Mouse (Mus musculus): ENCODE results near the gene Mical3. TPM values are rescaled to one million over a fixed set of nuclear protein-coding genes. Genes with fewer than 3 reads are reported as not detected.

Gene Mical3
- polyA plus RNA-seq, 1 experiment from 2014 or later = 11.7 TPM

GRCm38 (mm10) chr6:121162616-121163015 lies 31.8 kb upstream of the Mical3 start:
- no peak overlapping the region for H3K27ac ChIP-seq
- H3K9me3 ChIP-seq = no peaks in the 10 kb centered on the region
- no peaks in the 10 kb centered on the region for H3K27me3 ChIP-seq (replicated peaks)
- H3K36me3 ChIP-seq = no peaks in the 10 kb centered on the region
- no peak for ATAC-seq (ENCODE audit: insufficient read depth, low FRiP score, low read depth)
- WGBS = 56% methylated on average over 12 of the region's 12 CpGs
- H3K9ac ChIP-seq = no peak overlapping the region
- H3K4me1 ChIP-seq = peaks cover 14% of the 10 kb centered on the region
- H3K4me2 ChIP-seq = no peak overlapping the region
- no peak overlapping the region for H3K4me3 ChIP-seq (replicated peaks)

- no peak overlapping the region for H3K4me3 ChIP-seq (replicated peaks)
- no peaks in the 10 kb centered on the region for H3K9me3 ChIP-seq
- H3K4me2 ChIP-seq = no peak overlapping the region
- WGBS = 35% methylated on average over 6 of the region's 6 CpGs
- H3K36me3 ChIP-seq = no peaks in the 10 kb centered on the region
- ATAC-seq (ENCODE audit: insufficient read depth, low FRiP score, low read depth) = peak; percentile 79
- no peak overlapping the region for H3K27ac ChIP-seq
- 0 out of 2 replicates have a peak, but pooled peaks cover 4% of the 10 kb centered on the region for H3K4me1 ChIP-seq
- no peaks in the 10 kb centered on the region for H3K27me3 ChIP-seq (replicated peaks)
- no peak overlapping the region for H3K9ac ChIP-seq
Observed at GRCm38 (mm10) chr6:121160126-121160525, 29.3 kb upstream of the Mical3 start.

- no peak overlapping the region for H3K4me3 ChIP-seq (replicated peaks)
- no peak overlapping the region for H3K27ac ChIP-seq
- no peak for ATAC-seq (ENCODE audit: insufficient read depth, low FRiP score, low read depth)
- no peak overlapping the region for H3K9ac ChIP-seq
- H3K9me3 ChIP-seq = no peaks in the 10 kb centered on the region
- WGBS = 70% methylated on average over 5 of the region's 5 CpGs
- H3K4me2 ChIP-seq = no peak overlapping the region
- H3K36me3 ChIP-seq = no peaks in the 10 kb centered on the region
- H3K4me1 ChIP-seq = 0 out of 2 replicates have a peak, but pooled peaks cover 4% of the 10 kb centered on the region
- no peaks in the 10 kb centered on the region for H3K27me3 ChIP-seq (replicated peaks)
Observed at GRCm38 (mm10) chr6:121159616-121160015, 28.8 kb upstream of the Mical3 start.

- 72% methylated on average over 2 of the region's 2 CpGs for WGBS
- ATAC-seq (ENCODE audit: insufficient read depth, low FRiP score, low read depth) = no peak
Observed at GRCm38 (mm10) chr6:121156030-121156429, 25.2 kb upstream of the Mical3 start.

GRCm38 (mm10) chr6:121154451-121155300 lies 23.9 kb upstream of the Mical3 start:
- Histone ChIP-seq H3K4me2 (no peak overlapping the region), H3K9ac (no peak overlapping the region), H3K4me3 (replicated peaks) (no peak overlapping the region), H3K9me3 (no peaks in the 10 kb centered on the region), H3K27ac (no peak overlapping the region), H3K27me3 (replicated peaks) (no peaks in the 10 kb centered on the region), H3K4me1 (peaks cover 11% of the 10 kb centered on the region; the same call in 1 of the 2 replicates), H3K36me3 (no peaks in the 10 kb centered on the region)
- 79% methylated on average over 16 of the region's 16 CpGs for WGBS
- ATAC-seq (ENCODE audit: insufficient read depth, low FRiP score, low read depth) = no peak

More at GRCm38 (mm10) chr6:121156030-121156429, 25.2 kb upstream of the Mical3 start:
- Histone ChIP-seq H3K27me3 (replicated peaks) (no peaks in the 10 kb centered on the region), H3K36me3 (no peaks in the 10 kb centered on the region), H3K9ac (no peak overlapping the region), H3K4me3 (replicated peaks) (no peak overlapping the region), H3K4me2 (no peak overlapping the region), H3K27ac (no peak overlapping the region), H3K4me1 (peaks cover 11% of the 10 kb centered on the region; the same call in 1 of the 2 replicates), H3K9me3 (no peaks in the 10 kb centered on the region)

GRCm38 (mm10) chr6:121153177-121153576 lies 22.4 kb upstream of the Mical3 start:
- Histone ChIP-seq H3K4me1 (peaks cover 8% of the 10 kb centered on the region; the same call in 1 of the 2 replicates), H3K27ac (no peak overlapping the region), H3K4me3 (replicated peaks) (no peak overlapping the region), H3K27me3 (replicated peaks) (no peaks in the 10 kb centered on the region), H3K9ac (no peak overlapping the region), H3K9me3 (no peaks in the 10 kb centered on the region), H3K4me2 (no peak overlapping the region), H3K36me3 (no peaks in the 10 kb centered on the region)
- WGBS = 58% methylated on average over 8 of the region's 8 CpGs
- no peak for ATAC-seq (ENCODE audit: insufficient read depth, low FRiP score, low read depth)

GRCm38 (mm10) chr6:121151732-121152131 lies 20.9 kb upstream of the Mical3 start:
- H3K4me2 ChIP-seq = no peak overlapping the region
- peak; percentile 54 for ATAC-seq (ENCODE audit: insufficient read depth, low FRiP score, low read depth)
- no peaks in the 10 kb centered on the region for H3K36me3 ChIP-seq
- no peak overlapping the region for H3K4me3 ChIP-seq (replicated peaks)
- 47% methylated on average over 6 of the region's 6 CpGs for WGBS
- H3K4me1 ChIP-seq = peaks cover 15% of the 10 kb centered on the region
- H3K27me3 ChIP-seq (replicated peaks) = no peaks in the 10 kb centered on the region
- no peak overlapping the region for H3K27ac ChIP-seq
- H3K9me3 ChIP-seq = no peaks in the 10 kb centered on the region
- H3K9ac ChIP-seq = no peak overlapping the region

GRCm38 (mm10) chr6:121150126-121150525 lies 19.3 kb upstream of the Mical3 start:
- peaks cover 20% of the 10 kb centered on the region for H3K4me1 ChIP-seq
- H3K36me3 ChIP-seq = no peaks in the 10 kb centered on the region
- no peak overlapping the region for H3K4me3 ChIP-seq (replicated peaks)
- H3K9ac ChIP-seq = no peak overlapping the region
- H3K4me2 ChIP-seq = no peak overlapping the region
- no peaks in the 10 kb centered on the region for H3K9me3 ChIP-seq
- WGBS = 93% methylated on average over 8 of the region's 8 CpGs
- no peak overlapping the region for H3K27ac ChIP-seq
- ATAC-seq (ENCODE audit: insufficient read depth, low FRiP score, low read depth) = no peak
- H3K27me3 ChIP-seq (replicated peaks) = no peaks in the 10 kb centered on the region

GRCm38 (mm10) chr6:121149420-121149819 lies 18.6 kb upstream of the Mical3 start:
- H3K4me2 ChIP-seq = no peak overlapping the region
- H3K4me3 ChIP-seq (replicated peaks) = no peak overlapping the region
- H3K4me1 ChIP-seq = peaks cover 25% of the 10 kb centered on the region
- no peaks in the 10 kb centered on the region for H3K27me3 ChIP-seq (replicated peaks)
- H3K9me3 ChIP-seq = no peaks in the 10 kb centered on the region
- ATAC-seq (ENCODE audit: insufficient read depth, low FRiP score, low read depth) = no peak
- no peak overlapping the region for H3K9ac ChIP-seq
- H3K27ac ChIP-seq = no peak overlapping the region
- 72% methylated on average over 3 of the region's 3 CpGs for WGBS
- no peaks in the 10 kb centered on the region for H3K36me3 ChIP-seq

GRCm38 (mm10) chr6:121148360-121148759 lies 17.6 kb upstream of the Mical3 start:
- Histone ChIP-seq H3K9ac (no peak overlapping the region), H3K36me3 (no peaks in the 10 kb centered on the region), H3K9me3 (no peaks in the 10 kb centered on the region), H3K4me1 (peaks cover 30% of the 10 kb centered on the region), H3K27ac (no peak overlapping the region), H3K4me3 (replicated peaks) (no peak overlapping the region), H3K4me2 (no peak overlapping the region), H3K27me3 (replicated peaks) (no peaks in the 10 kb centered on the region)
- WGBS = 42% methylated on average over 3 of the region's 3 CpGs
- ATAC-seq (ENCODE audit: insufficient read depth, low FRiP score, low read depth) = no peak

GRCm38 (mm10) chr6:121146798-121147197 lies 16.0 kb upstream of the Mical3 start:
- H3K9ac ChIP-seq = no peak overlapping the region
- WGBS = 32% methylated on average over 4 of the region's 4 CpGs
- no peak; the same call in 1 of the 2 replicates for ATAC-seq (ENCODE audit: insufficient read depth, low FRiP score, low read depth)
- H3K4me2 ChIP-seq = no peak overlapping the region
- peaks cover 27% of the 10 kb centered on the region for H3K4me1 ChIP-seq
- H3K4me3 ChIP-seq (replicated peaks) = no peak overlapping the region
- no peak overlapping the region for H3K27ac ChIP-seq
- no peaks in the 10 kb centered on the region for H3K36me3 ChIP-seq
- H3K9me3 ChIP-seq = no peaks in the 10 kb centered on the region
- no peaks in the 10 kb centered on the region for H3K27me3 ChIP-seq (replicated peaks)

GRCm38 (mm10) chr6:121145906-121146305 lies 15.1 kb upstream of the Mical3 start:
- H3K27ac ChIP-seq = no peak overlapping the region
- ATAC-seq (ENCODE audit: insufficient read depth, low FRiP score, low read depth) = no peak

More at GRCm38 (mm10) chr6:121145906-121146305, 15.1 kb upstream of the Mical3 start:
- Histone ChIP-seq H3K27me3 (replicated peaks) (no peaks in the 10 kb centered on the region), H3K4me1 (peaks cover 23% of the 10 kb centered on the region; the same call in 1 of the 2 replicates), H3K4me3 (replicated peaks) (no peak overlapping the region), H3K36me3 (no peaks in the 10 kb centered on the region), H3K4me2 (no peak overlapping the region), H3K9ac (no peak overlapping the region), H3K9me3 (no peaks in the 10 kb centered on the region)
- 61% methylated on average over 8 of the region's 8 CpGs for WGBS

Data from stomach, embryonic 15.5 days (tissue).